Mouse (Mus musculus) left cerebral cortex, adult 2 months (tissue): Measurements from ENCODE around the gene Iqschfp. TPM values are rescaled to one million over a fixed set of nuclear protein-coding genes. Genes with fewer than 3 reads are reported as not detected.
A peak's percentile ranks its signal among the peaks of the same experiment; 100 is the strongest.

Source experiments
- DNase-seq, 2 experiments: peaks; one replicate each; pipeline ENCODE4 v3.0.0; 2021 to 2022; ENCODE audit warnings: low spot score in 2 of 2, mixed read lengths in 1 of 2; ENCODE audit errors: extremely low spot score in 1 of 2
- H3K27ac ChIP-seq: fragments of 200-600 bp; 2 replicates; pipeline ENCODE4 v1.8.1; 2022
- H3K4me3 ChIP-seq: fragments of 200-600 bp; 2 replicates; pipeline ENCODE4 v1.8.1; 2022
- CTCF ChIP-seq: fragments of 200-600 bp; IDR thresholded peaks from 2 replicates; pipeline ENCODE4 v1.8.1; 2022; ENCODE audit warnings: antibody characterized with exemption, mild to moderate bottlenecking, moderate library complexity
- intact Hi-C: fragments of 180-260 bp; cut with DNase I; formaldehyde crosslinking; loops from one replicate; pipeline ENCODE4 v1.15.1; 2025
- total RNA-seq, 2 experiments: library from RNA; stranded (reverse); gene quantifications; 2 replicates each; pipeline ENCODE4 v1.2.3; 2021

Gene Iqschfp
- total RNA-seq, 2 experiments from 2014 or later, result 8.4 to 12.6 TPM

- intact Hi-C loops, result loop anchor here (1.0 kb wide), 1 partner anchor 421 kb away; no protein-coding TSS in a partner anchor
- DNase-seq, result peak in 1 of 2 experiments; percentile 32
- peak; percentile 92 for TF ChIP-seq CTCF
- Histone ChIP-seq H3K27ac (no peak overlapping the region), H3K4me3 (no peak overlapping the region)
These were observed 153.7 kb downstream of the Iqschfp start for GRCm38 (mm10) chr3:68045475-68046416.

GRCm38 (mm10) chr3:68053538-68053937 lies 161.5 kb downstream of the Iqschfp start:
- DNase-seq, result no peak
- intact Hi-C loops, result loop anchor here (2.0 to 10.0 kb wide), 2 partner anchors 541 to 661 kb away; no protein-coding TSS in a partner anchor
- H3K27ac ChIP-seq, result no peak overlapping the region
- no peak overlapping the region for H3K4me3 ChIP-seq
- TF ChIP-seq CTCF, result peak; percentile 88

- no peak for TF ChIP-seq CTCF
- intact Hi-C loops, result loop anchor here (5.0 to 10.0 kb wide), 2 partner anchors 552 to 660 kb away; no protein-coding TSS in a partner anchor
- Histone ChIP-seq H3K4me3 (peak overlapping the region; percentile 46), H3K27ac (peak overlapping the region; percentile 42; the same call in 1 of the 2 replicates)
- peak; percentile 39 to 65 for DNase-seq
These were observed 163.0 kb downstream of the Iqschfp start for GRCm38 (mm10) chr3:68055071-68055470.

DNA sequence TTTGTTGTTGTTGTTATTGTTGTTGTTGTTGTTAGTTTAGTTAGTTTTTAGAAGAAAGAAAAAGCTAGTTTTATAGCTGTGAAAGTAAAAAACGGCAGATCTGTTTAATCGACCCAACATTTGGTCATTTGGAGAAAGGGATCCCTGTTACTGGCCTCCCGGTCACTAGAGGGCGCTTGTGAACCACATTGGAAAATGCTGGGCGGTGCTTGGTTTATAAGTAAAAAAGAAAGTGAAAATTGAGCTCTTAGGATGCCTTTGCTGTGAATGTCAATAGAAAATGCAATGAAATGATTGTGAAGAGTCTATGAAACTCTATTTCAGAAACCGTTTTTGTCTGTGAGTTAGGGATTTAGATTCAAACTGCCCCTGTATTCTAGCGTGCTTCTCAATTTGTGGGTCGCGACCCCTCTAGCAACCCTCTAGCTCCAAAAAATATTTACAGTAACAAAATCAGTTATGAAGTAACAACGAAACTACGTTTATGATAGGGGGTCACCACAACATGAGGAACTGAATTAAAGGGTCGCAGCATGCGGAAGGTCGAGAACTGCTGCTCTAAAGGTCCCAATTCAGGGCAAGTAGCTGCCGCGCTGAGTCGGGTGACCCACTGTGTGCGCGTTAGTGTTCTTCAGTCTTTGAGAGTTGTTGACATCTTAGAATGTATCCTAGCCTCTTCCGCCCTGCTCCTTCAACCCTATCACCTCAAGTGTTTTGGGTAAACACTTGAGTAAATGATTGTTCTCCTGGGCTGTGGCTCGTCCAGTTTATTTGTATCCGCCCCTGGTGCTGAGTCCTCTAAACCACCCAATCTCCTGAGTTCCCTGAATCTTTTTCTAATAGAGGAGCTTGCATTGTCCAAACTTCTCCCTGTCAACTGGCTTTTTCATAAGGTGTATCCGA lies 164.6 kb downstream of the Iqschfp start:
- peak; percentile 69 to 86 for DNase-seq
- intact Hi-C loops, result loop anchor here (1.0 to 10.0 kb wide), 3 partner anchors 487 to 658 kb away; no protein-coding TSS in a partner anchor
- Histone ChIP-seq H3K27ac (no peak overlapping the region), H3K4me3 (peak overlapping the region; percentile 45)
- peak; percentile 89 for TF ChIP-seq CTCF

- Histone ChIP-seq H3K4me3 (no peak overlapping the region), H3K27ac (no peak overlapping the region)
- intact Hi-C loops, result loop anchor here (2.0 to 10.0 kb wide), 3 partner anchors 436 to 656 kb away; no protein-coding TSS in a partner anchor
- DNase-seq, result peak in 1 of 2 experiments; percentile 22
- TF ChIP-seq CTCF, result peak; percentile 86
These were observed 167.2 kb downstream of the Iqschfp start for GRCm38 (mm10) chr3:68059162-68059800.

GRCm38 (mm10) chr3:68064731-68065130 lies 172.7 kb downstream of the Iqschfp start, which contains the start of gene Schip1:
Schip1 (plus strand) TSS chr3:68064802.
- TF ChIP-seq CTCF, result no peak
- DNase-seq, result no peak
- Histone ChIP-seq H3K4me3 (peak within 1 kb of the TSS; percentile 36), H3K27ac (no peak within 1 kb of the TSS)
- intact Hi-C loops, result loop anchor here (5.0 to 10.0 kb wide), 2 partner anchors 63 to 190 kb away; no protein-coding TSS in a partner anchor

GRCm38 (mm10) chr3:68071395-68072386 lies 179.7 kb downstream of the Iqschfp start:
- intact Hi-C loops, result no loop called here
- Histone ChIP-seq H3K4me3 (no peak overlapping the region), H3K27ac (no peak overlapping the region)
- TF ChIP-seq CTCF, result no peak; the same call in 1 of the 2 replicates
- DNase-seq, result no peak

GRCm38 (mm10) chr3:68077406-68077805 lies 185.4 kb downstream of the Iqschfp start:
- H3K27ac ChIP-seq, result no peak overlapping the region

GRCm38 (mm10) chr3:68085024-68085423 lies 193.0 kb downstream of the Iqschfp start:
- DNase-seq, result no peak
- TF ChIP-seq CTCF, result no peak
- H3K4me3 ChIP-seq, result no peak overlapping the region
- no peak overlapping the region for H3K27ac ChIP-seq
- intact Hi-C loops, result no loop called here

More at GRCm38 (mm10) chr3:68077406-68077805, 185.4 kb downstream of the Iqschfp start:
- intact Hi-C loops, result no loop called here
- no peak for DNase-seq
- H3K4me3 ChIP-seq, result no peak overlapping the region
- TF ChIP-seq CTCF, result no peak

- no peak for TF ChIP-seq CTCF
- Histone ChIP-seq H3K27ac (no peak overlapping the region), H3K4me3 (no peak overlapping the region)
- intact Hi-C loops, result no loop called here
- DNase-seq, result no peak
These were observed 200.1 kb downstream of the Iqschfp start for GRCm38 (mm10) chr3:68092108-68092507.
